Mouse (Mus musculus) ES-E14 (cell line): ENCODE results near the gene Wiz. TPM values are rescaled to one million over a fixed set of nuclear protein-coding genes. Genes with fewer than 3 reads are reported as not detected.

Experiments used
- DNase-seq: peaks from one replicate; pipeline ENCODE4 v3.0.0-alpha.2; 2013; ENCODE audit warnings: low read depth, low spot score
- H3K27ac ChIP-seq: 2 replicates; pipeline ENCODE4 v1.5.1; 2012; ENCODE audit warnings: low read depth, mild to moderate bottlenecking, low read length, moderate library complexity, mixed read lengths; ENCODE audit not compliant: poor library complexity, insufficient read depth, severe bottlenecking
- H3K36me3 ChIP-seq: 2 replicates; pipeline ENCODE4 v1.6.1; 2012; ENCODE audit warnings: mild to moderate bottlenecking, low read length, moderate library complexity, mixed read lengths; ENCODE audit not compliant: control insufficient read depth, poor library complexity, insufficient read depth, severe bottlenecking
- H3K4me1 ChIP-seq, 2 experiments: fragments of 150-350 bp in 1 of 2; sonication (generic) in 1 of 2; 2 replicates each; pipeline ENCODE4 v1.6.1; 2012; ENCODE audit warnings: low read length in 2 of 2, mild to moderate bottlenecking in 1 of 2, mixed read lengths in 1 of 2; ENCODE audit not compliant: control insufficient read depth in 2 of 2, insufficient read depth in 2 of 2, poor library complexity in 1 of 2
- H3K4me3 ChIP-seq, 2 experiments: fragments of 150-350 bp in 1 of 2; sonication (generic) in 1 of 2; 2 replicates each; pipeline ENCODE4 v1.5.1; 2012; ENCODE audit warnings: low read length in 2 of 2, low read depth in 1 of 2, mild to moderate bottlenecking in 1 of 2, mixed read lengths in 1 of 2; ENCODE audit not compliant: insufficient read depth in 1 of 2, poor library complexity in 1 of 2, severe bottlenecking in 1 of 2
- H3K9ac ChIP-seq: 2 replicates; pipeline ENCODE4 v1.6.1; 2012; ENCODE audit warnings: low read depth, mild to moderate bottlenecking, low read length, mixed read lengths; ENCODE audit not compliant: poor library complexity, insufficient read depth, severe bottlenecking
- H3K9me3 ChIP-seq: fragments of 150-350 bp; sonication (generic); 2 replicates; pipeline ENCODE4 v1.6.1; 2012; ENCODE audit warnings: low read depth, mild to moderate bottlenecking, low read length; ENCODE audit not compliant: control insufficient read depth, insufficient read depth
- CHD2 ChIP-seq: IDR thresholded peaks from 2 replicates; pipeline ENCODE4 v1.6.1; 2014; ENCODE audit warnings: mild to moderate bottlenecking, low read depth, low read length, inconsistent platforms
- HCFC1 ChIP-seq: IDR thresholded peaks from 2 replicates; pipeline ENCODE4 v1.6.1; 2012; ENCODE audit warnings: low read length, inconsistent platforms, borderline replicate concordance; ENCODE audit not compliant: insufficient read depth
- MAFK ChIP-seq: IDR thresholded peaks from 2 replicates; pipeline ENCODE4 v1.6.1; 2014; ENCODE audit warnings: mild to moderate bottlenecking, low read depth, low read length, inconsistent platforms; ENCODE audit not compliant: insufficient read depth
- ZC3H11A ChIP-seq: IDR thresholded peaks from 2 replicates; pipeline ENCODE4 v1.6.1; 2012; ENCODE audit warnings: low read depth, mild to moderate bottlenecking, inconsistent platforms, low read length, borderline replicate concordance
- ZNF384 ChIP-seq: IDR thresholded peaks from 2 replicates; pipeline ENCODE4 v1.6.1; 2012; ENCODE audit warnings: low read depth, low read length, inconsistent platforms
- in situ Hi-C, 2 experiments: fragments of 600-800 bp; cut with MboI; formaldehyde crosslinking; loops; one replicate each; pipeline ENCODE4 v1.15.1; 2025; ENCODE audit warnings: low sequenced_read_pairs in 2 of 2, inconsistent platforms in 1 of 2; ENCODE audit not compliant: unreplicated experiment in 2 of 2
- total RNA-seq: library from RNA; depleted of rRNA; stranded (reverse); fragments of 300-350 nt; gene quantifications from 2 replicates; pipeline ENCODE4 v1.2.3, GENCODE M21; 2012

Gene Wiz
- total RNA-seq, 1 experiment = 10.4 TPM

DNA sequence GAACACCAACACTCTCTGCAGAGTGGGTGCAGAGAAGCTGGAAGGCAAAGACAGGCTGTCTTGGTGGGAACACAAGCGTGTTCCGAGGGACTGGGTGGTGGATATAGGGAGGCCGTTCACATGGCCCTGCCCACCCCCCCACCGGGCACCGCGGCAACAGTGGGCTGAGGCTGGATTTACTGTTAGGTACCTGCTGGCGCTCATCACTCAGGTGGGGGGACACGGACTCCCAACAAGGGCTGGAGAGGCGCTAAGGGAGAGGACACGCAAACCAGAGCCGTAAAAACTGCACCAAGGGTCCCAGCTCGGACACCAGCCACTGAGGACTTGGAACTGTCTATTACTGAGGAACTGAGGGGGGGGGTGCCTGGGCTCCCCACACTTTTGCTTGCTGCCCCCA lies 54.3 kb downstream of the Wiz start:
- no peak overlapping the region for H3K27ac ChIP-seq
- no peak overlapping the region for H3K4me3 ChIP-seq
- DNase-seq = no peak
- in situ Hi-C loops = no loop called here
- no peak for TF ChIP-seq CHD2
- no peak for TF ChIP-seq MAFK
- TF ChIP-seq HCFC1 = no peak
- TF ChIP-seq ZC3H11A = no peak
- no peak for TF ChIP-seq ZNF384
- no peaks in the 10 kb centered on the region for H3K9me3 ChIP-seq
- peaks cover 46% of the 10 kb centered on the region for H3K36me3 ChIP-seq
- no peak overlapping the region for H3K9ac ChIP-seq
- peaks cover 0 to 3% of the 10 kb centered on the region in 2 experiments; a peak in 1 of 4 replicates for H3K4me1 ChIP-seq

DNA sequence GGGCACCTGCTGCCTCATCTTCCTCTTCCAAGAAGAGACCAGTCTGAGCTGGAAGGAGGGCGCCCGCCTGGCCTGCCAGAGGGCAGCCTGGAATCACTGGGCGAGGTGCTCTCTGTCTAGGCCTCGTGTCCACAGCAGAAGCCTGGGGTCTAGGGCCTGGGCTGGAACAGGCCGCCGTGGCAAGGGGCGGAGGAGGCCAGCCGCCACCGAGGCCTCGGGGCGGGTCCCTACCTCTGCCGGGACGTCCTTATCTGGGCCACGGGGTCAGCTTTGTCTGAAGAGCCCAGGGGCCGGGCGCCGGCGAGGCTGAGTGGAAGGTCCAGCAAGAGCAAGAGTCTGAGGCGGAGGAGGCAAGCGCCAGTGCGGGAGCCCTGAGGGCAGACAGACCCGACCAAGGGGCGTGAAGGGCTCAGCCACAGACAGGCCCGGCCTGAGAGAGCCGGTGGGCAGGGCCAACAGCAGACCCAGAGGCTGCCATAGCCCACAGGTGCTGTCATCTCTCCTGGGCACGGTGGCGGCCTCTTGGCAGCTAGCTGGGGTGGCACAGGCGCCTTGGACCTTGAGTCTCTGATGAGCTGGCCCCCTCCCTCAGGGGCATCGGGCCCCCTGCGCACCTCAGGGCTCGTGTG lies 55.5 kb downstream of the Wiz start:
- in situ Hi-C loops = no loop called here
- DNase-seq = no peak
- H3K9ac ChIP-seq = peak overlapping the region; percentile 37
- H3K27ac ChIP-seq = no peak overlapping the region
- H3K4me3 ChIP-seq = peak overlapping the region; percentile 24 to 44
- H3K4me1 ChIP-seq = peaks cover 0 to 3% of the 10 kb centered on the region in 2 experiments; a peak in 1 of 4 replicates
- no peaks in the 10 kb centered on the region for H3K9me3 ChIP-seq
- TF ChIP-seq ZC3H11A (no peak), CHD2 (no peak), ZNF384 (no peak), HCFC1 (no peak), MAFK (no peak)
- peaks cover 46% of the 10 kb centered on the region for H3K36me3 ChIP-seq

DNA sequence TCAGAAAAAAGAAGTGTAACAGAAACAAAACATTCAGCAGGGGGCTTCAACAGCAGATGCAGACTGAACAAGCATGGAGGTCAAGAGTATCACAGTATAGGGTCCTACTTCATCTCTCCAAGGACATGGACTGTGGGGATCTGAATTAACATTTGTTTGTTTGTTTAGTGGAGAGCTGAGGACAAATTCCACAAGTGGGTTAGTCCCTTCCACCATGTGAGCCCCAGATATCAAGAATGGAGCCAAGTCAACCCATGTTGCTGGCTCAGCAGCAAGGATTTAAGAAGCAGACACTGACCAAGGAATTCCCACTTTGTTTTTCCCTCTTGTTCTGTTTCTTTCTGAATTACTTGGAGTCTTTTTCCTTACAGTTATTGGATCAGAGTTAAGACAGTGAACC lies 61.7 kb downstream of the Wiz start:
- Histone ChIP-seq H3K36me3 (peaks cover 9% of the 10 kb centered on the region), H3K27ac (no peak overlapping the region), H3K9ac (no peak overlapping the region), H3K9me3 (no peaks in the 10 kb centered on the region), H3K4me3 (no peak overlapping the region), H3K4me1 (no peaks in the 10 kb centered on the region)
- in situ Hi-C loops = no loop called here
- DNase-seq = no peak
- no peak for TF ChIP-seq CHD2
- TF ChIP-seq ZNF384 = no peak
- TF ChIP-seq MAFK = no peak
- TF ChIP-seq ZC3H11A = no peak
- TF ChIP-seq HCFC1 = no peak

DNA sequence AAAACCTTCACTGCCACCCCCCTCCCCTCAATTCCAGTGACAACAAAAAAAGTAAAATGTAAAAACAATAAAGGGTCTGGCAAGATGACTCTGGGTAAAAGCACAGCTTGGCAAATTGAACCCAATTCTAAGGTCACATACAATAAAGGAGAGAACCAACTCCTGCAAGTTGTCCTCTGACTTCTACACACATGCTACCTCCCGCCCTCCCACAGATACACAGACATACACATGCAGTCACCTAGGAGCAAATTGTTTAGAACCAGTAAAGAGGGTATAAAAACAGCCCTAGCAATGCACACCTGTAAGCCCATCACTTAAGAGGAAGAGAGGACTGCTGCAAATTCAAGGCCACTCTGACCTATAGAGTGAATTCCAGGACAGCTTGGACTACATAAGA lies 66.4 kb downstream of the Wiz start:
- Histone ChIP-seq H3K4me1 (peaks cover 7 to 8% of the 10 kb centered on the region in 2 experiments; a peak in 3 of 4 replicates), H3K9ac (no peak overlapping the region), H3K4me3 (no peak overlapping the region), H3K27ac (no peak overlapping the region), H3K9me3 (no peaks in the 10 kb centered on the region), H3K36me3 (peaks cover 6% of the 10 kb centered on the region)
- TF ChIP-seq ZC3H11A (no peak), HCFC1 (no peak), CHD2 (no peak), MAFK (no peak), ZNF384 (no peak)
- in situ Hi-C loops = no loop called here
- DNase-seq = no peak

DNA sequence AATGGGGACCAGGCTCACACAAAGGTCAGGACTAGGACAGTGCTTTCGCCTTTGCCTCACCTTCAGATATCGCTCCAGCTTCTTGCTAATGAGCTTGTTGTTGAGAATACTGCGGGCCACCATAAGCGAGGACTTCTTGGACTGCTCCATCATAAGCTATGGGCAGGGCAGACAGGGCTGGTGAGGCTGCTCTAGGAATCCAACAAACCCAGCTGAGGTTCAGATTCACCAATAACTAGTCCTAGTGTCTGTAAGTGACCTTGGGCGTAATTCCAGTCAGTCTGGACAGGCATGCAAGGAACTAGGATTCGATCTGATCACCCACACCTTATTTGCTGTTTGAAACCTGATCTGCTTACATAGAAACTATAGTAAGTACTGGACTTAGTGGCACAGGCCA lies 67.4 kb downstream of the Wiz start:
- H3K27ac ChIP-seq = peak overlapping the region; percentile 63; the same call in 1 of the 2 replicates
- peaks cover 8 to 9% of the 10 kb centered on the region in 2 experiments; a peak in 3 of 4 replicates for H3K4me1 ChIP-seq
- no peak for TF ChIP-seq MAFK
- no peak for TF ChIP-seq ZC3H11A
- no peak for TF ChIP-seq HCFC1
- TF ChIP-seq ZNF384 = no peak
- TF ChIP-seq CHD2 = no peak
- no peaks in the 10 kb centered on the region for H3K9me3 ChIP-seq
- peaks cover 12% of the 10 kb centered on the region for H3K36me3 ChIP-seq
- in situ Hi-C loops = no loop called here
- H3K9ac ChIP-seq = peak overlapping the region; percentile 80
- peak overlapping the region; percentile 69 to 75 for H3K4me3 ChIP-seq
- no peak for DNase-seq
